Mouse (Mus musculus) olfactory bulb, adult 2 months (tissue): ENCODE data around the gene Syn3. TPM values are rescaled to one million over a fixed set of nuclear protein-coding genes. Genes with fewer than 3 reads are reported as not detected.
A peak's percentile ranks its signal among the peaks of the same experiment; 100 is the strongest.

ENCODE experiments used
- H3K27ac ChIP-seq: fragments of 200-500 bp; 2 replicates; pipeline ENCODE4 v1.5.1; 2012; ENCODE audit warnings: low read depth, low read length; ENCODE audit not compliant: insufficient read depth
- H3K4me1 ChIP-seq: fragments of 200-500 bp; 2 replicates; pipeline ENCODE4 v1.6.1; 2012; ENCODE audit warnings: low read length; ENCODE audit not compliant: control insufficient read depth, insufficient read depth
- H3K4me3 ChIP-seq: fragments of 200-500 bp; 2 replicates; pipeline ENCODE4 v1.5.1; 2012; ENCODE audit warnings: mild to moderate bottlenecking, low read depth, low read length, moderate library complexity; ENCODE audit not compliant: insufficient read depth
- CTCF ChIP-seq: fragments of 200-500 bp; IDR thresholded peaks from 2 replicates; pipeline ENCODE4 v1.5.1; 2012; ENCODE audit warnings: low read depth, mild to moderate bottlenecking, low read length, moderate library complexity; ENCODE audit not compliant: insufficient read depth
- POLR2A ChIP-seq: fragments of 200-500 bp; IDR thresholded peaks from 2 replicates; pipeline ENCODE4 v1.6.1; 2012; ENCODE audit warnings: mild to moderate bottlenecking, low read depth, low read length, moderate library complexity; ENCODE audit not compliant: insufficient read depth
- WGBS: fragments of 180-500 bp; shearing (Covaris S2); methylation state at CpG from one replicate; pipeline ENCODE4 v1.1.7; 2018; 5-methylcytosine and 5-hydroxymethylcytosine counted together
- polyA plus RNA-seq: library from polyadenylated mRNA; stranded (reverse); fragments of >200 nt; gene quantifications from 2 replicates; pipeline ENCODE4 v1.2.4, GENCODE M21; 2012; ENCODE audit warnings: low replicate concordance; ENCODE audit not compliant: missing spikeins, insufficient read depth, insufficient read length

Gene Syn3
- polyA plus RNA-seq, 1 experiment = not detected

GRCm38 (mm10) chr10:86475270-86475669, 23.4 kb downstream of the Syn3 start:
- WGBS = 91% methylated on average over 5 of the region's 5 CpGs
- TF ChIP-seq POLR2A (no peak), CTCF (no peak)
- H3K4me1 ChIP-seq = no peaks in the 10 kb centered on the region
- no peak overlapping the region for H3K4me3 ChIP-seq
- H3K27ac ChIP-seq = no peak overlapping the region

- Histone ChIP-seq H3K27ac (no peak overlapping the region), H3K4me3 (no peak overlapping the region), H3K4me1 (no peaks in the 10 kb centered on the region)
- no peak for TF ChIP-seq POLR2A
- TF ChIP-seq CTCF = no peak
- 71% methylated on average over 8 of the region's 8 CpGs for WGBS
Measured at GRCm38 (mm10) chr10:86474176-86475154, 24.2 kb downstream of the Syn3 start.

GRCm38 (mm10) chr10:86473637-86474154, 25.0 kb downstream of the Syn3 start:
- no peak overlapping the region for H3K4me3 ChIP-seq
- 35% methylated on average over 3 of the region's 3 CpGs for WGBS
- TF ChIP-seq POLR2A (no peak), CTCF (no peak)
- no peak overlapping the region for H3K27ac ChIP-seq
- no peaks in the 10 kb centered on the region for H3K4me1 ChIP-seq

GRCm38 (mm10) chr10:86468612-86469546, 29.8 kb downstream of the Syn3 start:
- H3K27ac ChIP-seq = no peak overlapping the region
- TF ChIP-seq CTCF = no peak
- TF ChIP-seq POLR2A = no peak
- 88% methylated on average over 13 of the region's 13 CpGs for WGBS
- no peaks in the 10 kb centered on the region for H3K4me1 ChIP-seq
- no peak overlapping the region for H3K4me3 ChIP-seq

GRCm38 (mm10) chr10:86463538-86464199, 35.0 kb downstream of the Syn3 start:
- Histone ChIP-seq H3K27ac (no peak overlapping the region), H3K4me1 (peaks cover 11% of the 10 kb centered on the region), H3K4me3 (no peak overlapping the region)
- TF ChIP-seq CTCF (peak; percentile 74), POLR2A (no peak)
- WGBS = 33% methylated on average over 5 of the region's 5 CpGs

GRCm38 (mm10) chr10:86459643-86460042, 39.1 kb downstream of the Syn3 start:
- H3K4me1 ChIP-seq = peaks cover 21% of the 10 kb centered on the region
- 40% methylated on average over 1 of the region's 1 CpGs for WGBS
- no peak overlapping the region for H3K4me3 ChIP-seq
- TF ChIP-seq POLR2A (no peak), CTCF (no peak)
- H3K27ac ChIP-seq = peak overlapping the region; percentile 24

GRCm38 (mm10) chr10:86457665-86458209, 41.0 kb downstream of the Syn3 start:
- H3K4me3 ChIP-seq = no peak overlapping the region

GRCm38 (mm10) chr10:86457195-86457594, 41.5 kb downstream of the Syn3 start:
- H3K4me3 ChIP-seq = no peak overlapping the region
- TF ChIP-seq CTCF (no peak), POLR2A (no peak)
- peaks cover 17% of the 10 kb centered on the region for H3K4me1 ChIP-seq
- peak overlapping the region; percentile 23; the same call in 1 of the 2 replicates for H3K27ac ChIP-seq
- 42% methylated on average over 4 of the region's 4 CpGs for WGBS

More at GRCm38 (mm10) chr10:86457665-86458209, 41.0 kb downstream of the Syn3 start:
- Histone ChIP-seq H3K4me1 (peaks cover 17% of the 10 kb centered on the region), H3K27ac (peak overlapping the region; percentile 31; the same call in 1 of the 2 replicates)
- TF ChIP-seq POLR2A = no peak
- no peak for TF ChIP-seq CTCF
